Mouse (Mus musculus) C2C12 (cell line): ENCODE results near the gene Pard3b. TPM values are rescaled to one million over a fixed set of nuclear protein-coding genes. Genes with fewer than 3 reads are reported as not detected.

Experiments used
- H3K27me3 ChIP-seq: one replicate; pipeline ENCODE4 v1.6.1; 2011; ENCODE audit not compliant: control insufficient read depth, insufficient read depth, insufficient read length
- H3K36me3 ChIP-seq: one replicate; pipeline ENCODE4 v1.6.1; 2011; ENCODE audit not compliant: control insufficient read depth, insufficient read depth
- H3K4me3 ChIP-seq: one replicate; pipeline ENCODE4 v1.5.1; 2011; ENCODE audit warnings: mild to moderate bottlenecking, control low read depth; ENCODE audit not compliant: poor library complexity, insufficient read depth, severe bottlenecking
- H3K79me2 ChIP-seq: one replicate; pipeline ENCODE4 v1.6.1; 2011; ENCODE audit not compliant: control insufficient read depth, insufficient read depth
- H3K79me3 ChIP-seq: one replicate; pipeline ENCODE4 v1.6.1; 2011; ENCODE audit warnings: low read depth, control low read depth
- H3ac ChIP-seq: one replicate; pipeline ENCODE3; 2011; ENCODE audit warnings: low read depth; ENCODE audit not compliant: control insufficient read depth, insufficient read length
- CEBPB ChIP-seq: IDR thresholded peaks from one replicate; pipeline ENCODE4 v1.6.1; 2011; ENCODE audit warnings: low read depth, mild to moderate bottlenecking, control low read depth, moderate library complexity
- CTCF ChIP-seq: IDR thresholded peaks from one replicate; pipeline ENCODE4 v1.5.1; 2011; ENCODE audit not compliant: control insufficient read depth, insufficient read depth, insufficient read length
- FOSL1 ChIP-seq: IDR thresholded peaks from one replicate; pipeline ENCODE4 v1.8.0; 2011; ENCODE audit warnings: mild to moderate bottlenecking, low read length; ENCODE audit not compliant: poor library complexity, insufficient read depth, severe bottlenecking
- MAX ChIP-seq: IDR thresholded peaks from one replicate; pipeline ENCODE4 v1.6.1; 2011; ENCODE audit warnings: mild to moderate bottlenecking, control low read depth
- MYOD1 ChIP-seq: IDR thresholded peaks from one replicate; pipeline ENCODE4 v1.6.1; 2011; ENCODE audit warnings: low read depth; ENCODE audit not compliant: control insufficient read depth, insufficient read length
- MYOG ChIP-seq: IDR thresholded peaks from one replicate; pipeline ENCODE4 v1.6.1; 2011; ENCODE audit not compliant: control insufficient read depth, insufficient read length; ENCODE audit errors: extremely low read depth
- USF1 ChIP-seq: IDR thresholded peaks from one replicate; pipeline ENCODE4 v1.6.1; 2011; ENCODE audit warnings: low read depth, mild to moderate bottlenecking, control low read depth, moderate library complexity
- polyA plus RNA-seq: library from polyadenylated mRNA; unstranded; fragments of >200 nt; fragmentation: generic; extraction: Trizol; gene quantifications from one replicate; pipeline ENCODE4 v1.2.1, GENCODE M21; 2012; ENCODE audit warnings: missing spikeins

Gene Pard3b
- polyA plus RNA-seq, 1 experiment: 0.20 TPM

DNA sequence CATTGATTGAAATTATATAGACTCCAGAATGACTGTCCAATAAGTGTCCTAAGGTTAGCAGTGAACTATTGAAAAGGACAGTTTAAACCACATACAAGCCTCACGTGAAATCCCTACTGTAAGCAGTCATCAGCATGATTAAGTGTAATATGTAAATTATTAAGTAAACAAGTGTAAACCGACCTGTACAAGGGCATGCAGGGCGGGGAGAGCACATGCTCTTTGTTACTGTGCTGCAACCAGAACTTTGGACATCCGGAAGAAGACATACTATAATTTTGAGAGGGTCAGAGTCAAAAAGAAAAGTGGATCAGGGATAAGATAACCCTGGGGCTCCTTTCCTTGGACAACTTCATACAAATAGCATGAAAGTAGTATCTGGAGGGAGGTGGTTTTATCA is 749.4 kb downstream of the Pard3b start:
- no peak for TF ChIP-seq USF1
- TF ChIP-seq MYOD1: no peak
- TF ChIP-seq MAX: no peak
- TF ChIP-seq FOSL1: no peak
- no peak for TF ChIP-seq MYOG
- Histone ChIP-seq H3K36me3 (no peaks in the 10 kb centered on the region), H3ac (no peak overlapping the region), H3K4me3 (no peak overlapping the region), H3K79me2 (no peaks in the 10 kb centered on the region), H3K27me3 (peaks cover 19% of the 10 kb centered on the region), H3K79me3 (no peaks in the 10 kb centered on the region)

DNA sequence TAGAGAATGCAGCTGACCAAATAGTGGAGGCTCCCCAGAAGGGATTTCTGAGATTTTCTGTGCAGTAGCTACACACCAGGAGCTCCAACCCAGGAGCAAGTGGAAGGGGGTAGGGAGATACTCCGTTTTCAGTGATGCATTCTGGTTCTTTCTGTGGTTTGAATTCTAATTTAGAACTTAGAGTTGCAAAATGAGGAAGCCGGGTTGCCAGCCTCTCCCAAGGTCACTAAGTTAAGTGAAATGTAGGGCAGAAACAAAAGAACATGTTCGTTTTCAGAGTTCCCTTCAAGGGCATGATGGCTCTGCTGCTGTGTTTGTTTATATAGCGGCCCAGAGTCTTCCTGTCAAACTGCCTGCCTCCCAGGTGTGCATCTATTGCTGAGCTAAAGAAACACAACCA is 754.2 kb downstream of the Pard3b start:
- no peak for TF ChIP-seq MYOD1
- no peak for TF ChIP-seq CTCF
- TF ChIP-seq USF1: no peak
- H3K79me3 ChIP-seq: no peaks in the 10 kb centered on the region
- H3K27me3 ChIP-seq: peaks cover 29% of the 10 kb centered on the region
- no peaks in the 10 kb centered on the region for H3K36me3 ChIP-seq
- H3K4me3 ChIP-seq: no peak overlapping the region
- H3K79me2 ChIP-seq: no peaks in the 10 kb centered on the region
- H3ac ChIP-seq: no peak overlapping the region

DNA sequence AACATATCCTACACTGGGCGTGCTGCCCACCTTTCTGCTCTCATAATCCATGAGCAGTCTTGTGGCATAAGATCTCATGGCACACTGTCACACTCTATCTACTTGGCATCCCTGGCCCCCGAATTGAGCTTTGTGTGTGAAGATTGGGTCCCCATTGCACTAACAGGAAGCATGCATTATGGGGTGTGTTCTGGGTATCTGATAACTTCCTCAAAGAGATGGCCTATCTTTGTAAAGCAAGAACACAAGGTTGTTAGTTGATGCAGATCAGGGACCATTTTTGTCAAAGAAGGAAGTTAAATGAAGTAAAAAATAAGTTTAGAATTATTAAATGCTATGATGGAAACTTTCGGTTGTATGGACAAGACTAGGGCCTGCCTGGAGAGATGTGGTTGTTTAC is 755.9 kb downstream of the Pard3b start:
- H3K27me3 ChIP-seq: peaks cover 25% of the 10 kb centered on the region
- H3K36me3 ChIP-seq: no peaks in the 10 kb centered on the region
- H3K79me2 ChIP-seq: no peaks in the 10 kb centered on the region
- no peak overlapping the region for H3K4me3 ChIP-seq
- no peaks in the 10 kb centered on the region for H3K79me3 ChIP-seq
- H3ac ChIP-seq: no peak overlapping the region
- no peak for TF ChIP-seq MAX
- no peak for TF ChIP-seq USF1
- no peak for TF ChIP-seq FOSL1
- TF ChIP-seq CEBPB: no peak
- no peak for TF ChIP-seq MYOD1
- no peak for TF ChIP-seq MYOG
- no peak for TF ChIP-seq CTCF

DNA sequence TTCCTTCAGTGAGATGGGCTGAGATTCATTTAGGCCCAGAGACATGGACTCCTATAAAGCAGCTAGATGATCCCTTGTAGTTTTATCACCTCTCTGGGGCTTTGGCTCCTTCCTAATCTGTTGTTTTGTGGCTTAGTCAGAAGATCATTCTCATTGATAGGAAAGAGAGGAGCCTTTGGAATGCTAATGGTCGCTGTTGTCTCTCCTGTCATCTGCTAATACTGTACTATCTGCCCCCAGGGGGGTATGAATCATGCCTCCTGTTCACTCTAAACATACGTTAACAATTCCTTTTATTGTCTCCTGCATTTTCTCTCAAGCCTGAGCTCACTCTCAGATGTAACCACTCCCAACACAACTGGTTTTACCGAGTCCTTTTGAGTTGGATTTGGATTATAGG is 759.6 kb downstream of the Pard3b start:
- Histone ChIP-seq H3K4me3 (no peak overlapping the region), H3K27me3 (peaks cover 14% of the 10 kb centered on the region), H3K79me2 (no peaks in the 10 kb centered on the region), H3K79me3 (no peaks in the 10 kb centered on the region), H3K36me3 (no peaks in the 10 kb centered on the region), H3ac (no peak overlapping the region)
- no peak for TF ChIP-seq MYOD1
- no peak for TF ChIP-seq CEBPB
- TF ChIP-seq CTCF: no peak
- no peak for TF ChIP-seq MYOG
- no peak for TF ChIP-seq FOSL1
- no peak for TF ChIP-seq MAX
- TF ChIP-seq USF1: no peak

DNA sequence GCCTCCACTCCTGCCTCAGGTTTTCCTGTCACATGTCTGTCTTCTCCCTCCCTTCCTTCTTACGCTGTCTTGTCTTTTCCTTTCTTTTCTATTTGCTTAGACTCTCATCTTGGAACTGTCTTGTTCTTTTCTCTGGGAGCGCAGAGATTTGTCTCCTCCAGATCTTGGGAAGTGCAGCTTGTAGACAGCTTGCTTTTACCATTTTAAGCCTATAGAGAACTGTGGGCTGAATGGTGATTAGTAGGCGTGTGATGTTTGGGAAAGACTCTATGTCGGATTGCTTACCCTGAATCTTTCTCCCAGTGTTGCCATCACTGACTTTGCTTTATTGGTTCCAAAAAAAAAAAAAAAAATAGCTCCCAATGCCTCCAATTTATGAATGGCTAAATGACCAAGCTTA is 760.1 kb downstream of the Pard3b start:
- no peak overlapping the region for H3ac ChIP-seq
- no peak for TF ChIP-seq CEBPB
- TF ChIP-seq FOSL1: no peak
- no peak for TF ChIP-seq MAX
- TF ChIP-seq MYOD1: no peak
- TF ChIP-seq USF1: no peak
- no peak for TF ChIP-seq MYOG
- TF ChIP-seq CTCF: no peak

DNA sequence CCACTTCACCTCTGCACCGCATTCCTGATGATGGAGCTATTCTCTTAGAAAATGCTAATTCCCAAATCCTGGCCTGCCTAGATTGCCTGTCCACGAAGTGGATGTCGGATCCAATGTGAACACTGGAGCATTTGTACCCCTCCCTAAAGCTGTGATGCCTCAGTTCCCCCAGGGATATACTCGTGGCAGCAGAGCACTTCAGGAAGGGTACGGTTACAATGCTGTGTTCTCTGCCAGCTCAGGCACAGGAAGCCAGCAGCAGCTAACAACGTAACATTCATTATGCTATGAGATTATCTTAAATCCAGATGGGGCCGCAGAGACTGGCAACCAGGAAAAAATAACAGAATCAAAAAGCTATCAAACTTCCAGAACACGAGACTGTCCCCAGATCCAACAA is 766.4 kb downstream of the Pard3b start:
- Histone ChIP-seq H3K79me2 (no peaks in the 10 kb centered on the region), H3K4me3 (no peak overlapping the region), H3K27me3 (peaks cover 12% of the 10 kb centered on the region), H3K36me3 (no peaks in the 10 kb centered on the region), H3ac (no peak overlapping the region), H3K79me3 (no peaks in the 10 kb centered on the region)
- no peak for TF ChIP-seq MYOD1
- TF ChIP-seq USF1: no peak
- TF ChIP-seq FOSL1: no peak
- TF ChIP-seq MYOG: no peak
- no peak for TF ChIP-seq MAX
- TF ChIP-seq CEBPB: no peak
- TF ChIP-seq CTCF: no peak

More for the DNA sequence above, 760.1 kb downstream of the Pard3b start:
- Histone ChIP-seq H3K4me3 (no peak overlapping the region), H3K79me3 (no peaks in the 10 kb centered on the region), H3K79me2 (no peaks in the 10 kb centered on the region), H3K36me3 (no peaks in the 10 kb centered on the region), H3K27me3 (peaks cover 11% of the 10 kb centered on the region)
